Mouse (Mus musculus): ENCODE measurements at regions not wholly inside any gene's neighbourhood (a gene's known extent, or its start where the extent isn't known, plus 50 kb on each side); places are given as distances from the start of the nearest gene placed in this dataset.
"Not testable (repeated sequence)": the region's sequence is repeated elsewhere in the genome, so short reads cannot be mapped to it uniquely, and the experiment has no call there.

DNA sequence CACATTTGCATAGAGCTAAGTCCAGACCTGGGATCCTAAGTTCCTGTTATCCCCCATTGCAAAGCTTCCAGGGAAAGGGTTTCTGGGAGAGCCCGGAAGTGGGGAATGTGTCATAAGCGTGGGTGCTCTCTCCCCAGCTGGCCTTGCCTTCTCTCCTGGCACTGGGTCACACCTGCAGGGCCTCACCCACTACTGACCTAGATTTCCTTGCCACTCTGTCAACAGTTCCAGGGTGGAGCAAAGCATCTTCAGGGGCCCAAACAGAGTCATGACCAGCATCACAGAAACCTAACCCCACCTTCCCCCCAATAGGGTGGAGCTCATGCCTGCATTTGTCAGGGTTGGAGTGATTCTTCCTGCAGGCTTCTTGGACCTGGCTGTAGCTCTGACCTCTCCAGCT, 109.5 kb upstream of the Ywhaq start:
- not testable (repeated sequence) for H3K4me2 ChIP-seq (replicated peaks; ENCODE audit: low read depth, low read length); H3K9ac ChIP-seq (ENCODE audit: low read depth, low read length); H3K4me3 ChIP-seq (ENCODE audit: low read length); H3K9me3 ChIP-seq (ENCODE audit: control insufficient read depth, low read length); H3K36me3 ChIP-seq (ENCODE audit: control insufficient read depth, insufficient read depth, low read length); H3K4me1 ChIP-seq (ENCODE audit: control insufficient read depth, insufficient read depth, low read length); ATAC-seq (ENCODE audit: low FRiP score, low TSS enrichment); H3K27ac ChIP-seq (ENCODE audit: low read depth, low read length); H3K27me3 ChIP-seq (ENCODE audit: control insufficient read depth, insufficient read depth, low read length)
- 85% methylated on average over 2 of the region's 2 CpGs for WGBS

DNA sequence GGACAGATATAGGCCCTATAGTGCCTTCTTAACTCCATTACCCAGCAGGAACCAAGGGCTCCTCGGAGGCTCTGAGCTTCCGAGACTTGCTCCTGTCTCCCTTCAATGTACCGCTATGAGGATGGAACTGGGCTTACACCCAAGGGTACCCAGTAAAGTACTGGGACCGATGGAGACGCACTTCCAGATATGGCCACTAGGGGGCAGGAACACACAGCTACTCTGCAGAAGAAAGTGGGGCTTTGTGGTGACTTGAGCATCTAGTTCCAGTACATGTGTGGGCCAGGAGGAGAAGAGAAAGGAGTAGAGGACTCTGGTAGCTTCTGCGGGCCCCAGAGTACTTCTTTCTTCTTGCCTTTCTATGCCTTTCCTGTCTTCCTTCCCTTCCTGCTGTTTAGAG, 108.1 kb upstream of the Ywhaq start:
- H3K4me2 ChIP-seq (replicated peaks; ENCODE audit: low read depth, low read length); H3K4me3 ChIP-seq (ENCODE audit: low read length); H3K4me1 ChIP-seq (ENCODE audit: control insufficient read depth, insufficient read depth, low read length); ATAC-seq (ENCODE audit: low FRiP score, low TSS enrichment); H3K36me3 ChIP-seq (ENCODE audit: control insufficient read depth, insufficient read depth, low read length); H3K27ac ChIP-seq (ENCODE audit: low read depth, low read length); H3K27me3 ChIP-seq (ENCODE audit: control insufficient read depth, insufficient read depth, low read length); H3K9ac ChIP-seq (ENCODE audit: low read depth, low read length); H3K9me3 ChIP-seq (ENCODE audit: control insufficient read depth, low read length): not testable (repeated sequence)
- 45% methylated on average over 6 of the region's 6 CpGs for WGBS

DNA sequence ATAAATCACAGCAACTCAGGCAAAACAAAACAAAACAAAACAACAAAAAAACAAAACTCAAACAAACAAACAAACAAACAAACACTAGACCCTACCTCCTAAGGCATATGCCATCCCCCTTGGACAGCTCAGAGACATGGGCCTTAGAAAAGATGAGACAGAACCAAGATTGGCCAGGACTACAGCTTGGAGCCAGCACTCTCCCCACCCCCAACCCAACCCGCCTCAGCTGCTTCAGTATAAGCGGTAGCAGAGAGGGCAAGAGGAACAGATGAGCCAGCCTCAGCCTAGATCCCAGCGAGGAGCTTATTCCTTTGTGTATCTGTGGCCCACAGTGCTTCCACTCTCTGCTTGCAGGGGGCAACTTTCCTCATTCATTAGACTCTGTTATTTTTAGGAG, 105.2 kb upstream of the Ywhaq start:
- Histone ChIP-seq H3K27ac (ENCODE audit: low read depth, low read length) (no peak overlapping the region), H3K36me3 (ENCODE audit: control insufficient read depth, insufficient read depth, low read length) (no peaks in the 10 kb centered on the region), H3K4me2 (replicated peaks; ENCODE audit: low read depth, low read length) (no peak overlapping the region), H3K9ac (ENCODE audit: low read depth, low read length) (no peak overlapping the region), H3K4me3 (ENCODE audit: low read length) (no peak overlapping the region), H3K4me1 (ENCODE audit: control insufficient read depth, insufficient read depth, low read length) (no peaks in the 10 kb centered on the region), H3K27me3 (ENCODE audit: control insufficient read depth, insufficient read depth, low read length) (no peaks in the 10 kb centered on the region), H3K9me3 (ENCODE audit: control insufficient read depth, low read length) (no peaks in the 10 kb centered on the region)
- 66% methylated on average over 3 of the region's 3 CpGs for WGBS
- ATAC-seq (ENCODE audit: low FRiP score, low TSS enrichment), result no peak

DNA sequence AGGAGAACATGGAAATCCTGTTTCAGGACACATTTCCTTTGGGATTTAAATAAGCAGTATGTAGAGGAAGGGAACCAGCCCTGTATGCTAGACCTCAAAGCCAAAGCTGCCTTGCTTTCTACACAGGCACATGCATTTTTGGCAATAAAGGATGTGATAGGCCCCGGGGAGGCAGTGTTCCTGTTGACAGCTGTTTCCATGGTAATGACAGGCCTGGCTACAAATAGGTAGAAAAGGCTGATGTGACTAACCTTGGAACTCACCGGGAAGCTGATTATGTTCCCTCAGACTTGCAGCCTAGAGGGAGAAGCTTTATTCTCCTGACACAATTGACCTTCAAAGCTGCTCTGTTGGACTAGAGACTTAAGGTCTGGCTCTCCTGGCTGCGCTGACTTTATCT, 101.6 kb upstream of the Ywhaq start:
- no peaks in the 10 kb centered on the region for H3K36me3 ChIP-seq (ENCODE audit: control insufficient read depth, insufficient read depth, low read length)
- 71% methylated on average over 3 of the region's 3 CpGs for WGBS
- no peaks in the 10 kb centered on the region for H3K9me3 ChIP-seq (ENCODE audit: control insufficient read depth, low read length)
- H3K4me1 ChIP-seq (ENCODE audit: control insufficient read depth, insufficient read depth, low read length), result no peaks in the 10 kb centered on the region
- no peak for ATAC-seq (ENCODE audit: low FRiP score, low TSS enrichment)
- no peak overlapping the region for H3K4me2 ChIP-seq (replicated peaks; ENCODE audit: low read depth, low read length)
- no peak overlapping the region for H3K27ac ChIP-seq (ENCODE audit: low read depth, low read length)
- no peaks in the 10 kb centered on the region for H3K27me3 ChIP-seq (ENCODE audit: control insufficient read depth, insufficient read depth, low read length)
- H3K4me3 ChIP-seq (ENCODE audit: low read length), result no peak overlapping the region
- no peak overlapping the region for H3K9ac ChIP-seq (ENCODE audit: low read depth, low read length)

DNA sequence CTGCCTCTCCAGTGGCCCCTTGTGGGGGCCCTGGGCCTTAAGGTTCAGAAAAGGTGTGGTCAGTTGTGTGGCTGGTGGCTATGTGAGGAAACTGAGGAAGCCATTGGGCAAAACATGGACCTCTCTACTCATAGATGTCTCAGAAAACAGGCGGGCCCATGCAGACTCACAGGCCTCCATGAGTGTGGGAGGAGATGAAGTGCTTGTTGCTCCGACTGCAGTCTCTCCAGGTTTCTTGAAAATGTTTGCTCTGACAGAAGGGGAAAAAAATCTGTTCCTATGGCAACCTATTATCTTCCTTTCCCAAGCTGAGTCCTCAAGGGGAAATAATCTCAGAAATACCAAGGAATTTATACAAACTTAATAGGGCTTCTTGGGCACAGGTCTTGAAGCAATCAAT, 95.3 kb upstream of the Ywhaq start:
- no peaks in the 10 kb centered on the region for H3K9me3 ChIP-seq (ENCODE audit: control insufficient read depth, low read length)
- WGBS, result 80% methylated on average over 2 of the region's 2 CpGs
- no peaks in the 10 kb centered on the region for H3K27me3 ChIP-seq (ENCODE audit: control insufficient read depth, insufficient read depth, low read length)
- H3K4me1 ChIP-seq (ENCODE audit: control insufficient read depth, insufficient read depth, low read length), result no peaks in the 10 kb centered on the region
- H3K4me3 ChIP-seq (ENCODE audit: low read length), result no peak overlapping the region
- no peak overlapping the region for H3K27ac ChIP-seq (ENCODE audit: low read depth, low read length)
- ATAC-seq (ENCODE audit: low FRiP score, low TSS enrichment), result no peak
- no peak overlapping the region for H3K4me2 ChIP-seq (replicated peaks; ENCODE audit: low read depth, low read length)
- H3K9ac ChIP-seq (ENCODE audit: low read depth, low read length), result no peak overlapping the region
- no peaks in the 10 kb centered on the region for H3K36me3 ChIP-seq (ENCODE audit: control insufficient read depth, insufficient read depth, low read length)

DNA sequence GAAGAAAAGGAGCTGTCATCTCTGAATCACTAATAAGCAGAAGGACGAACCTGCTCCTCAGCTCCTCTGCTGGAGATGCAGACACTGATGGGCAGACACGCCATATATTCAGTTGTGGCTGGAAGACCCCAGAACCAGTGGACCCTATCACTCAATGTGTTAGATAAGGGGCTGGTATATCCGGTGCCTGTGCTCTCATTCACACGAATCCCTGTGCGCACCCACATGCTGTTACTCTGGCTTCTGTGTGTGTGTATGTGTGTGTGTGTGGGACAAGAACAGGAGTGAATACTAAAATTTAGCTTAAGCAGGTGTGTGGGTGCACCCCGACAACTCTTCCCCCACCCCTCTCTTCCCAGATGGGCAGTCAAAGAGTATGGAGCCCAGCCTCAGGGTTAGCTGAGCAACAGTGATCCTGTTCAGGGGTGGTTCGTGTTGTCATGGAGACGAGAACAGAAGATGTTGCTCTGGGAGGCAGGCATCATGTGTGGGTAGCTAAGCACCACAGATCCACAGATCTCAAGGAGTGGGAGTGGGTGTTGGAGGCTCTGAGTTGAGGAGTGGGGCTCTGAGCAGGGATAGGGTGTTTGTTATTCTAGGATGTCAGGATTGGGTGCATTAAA, 93.7 kb upstream of the Ywhaq start:
- H3K27me3 ChIP-seq (ENCODE audit: control insufficient read depth, insufficient read depth, low read length), result no peaks in the 10 kb centered on the region
- ATAC-seq (ENCODE audit: low FRiP score, low TSS enrichment), result no peak

DNA sequence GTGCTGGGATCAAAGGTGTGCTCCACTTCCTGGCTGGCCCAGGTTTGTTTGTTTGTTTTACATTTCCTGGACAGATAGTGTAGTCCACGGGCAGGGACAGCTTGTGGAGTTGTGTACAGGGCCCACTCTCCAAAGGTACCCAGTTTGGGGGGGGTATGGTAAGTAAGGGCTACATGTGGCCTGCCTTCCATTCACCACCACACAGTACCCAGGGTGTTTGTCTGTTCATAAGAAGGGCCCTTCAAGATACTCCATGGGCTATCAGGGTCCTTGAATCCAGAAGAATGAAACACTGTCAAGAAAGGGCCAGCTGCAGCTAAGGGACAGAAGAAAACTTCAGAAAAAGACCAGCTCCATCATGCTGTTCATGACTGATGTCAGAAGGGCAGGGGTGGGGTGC, 89.6 kb upstream of the Ywhaq start:
- Histone ChIP-seq H3K9me3 (ENCODE audit: control insufficient read depth, low read length) (no peaks in the 10 kb centered on the region), H3K27me3 (ENCODE audit: control insufficient read depth, insufficient read depth, low read length) (no peaks in the 10 kb centered on the region), H3K36me3 (ENCODE audit: control insufficient read depth, insufficient read depth, low read length) (no peaks in the 10 kb centered on the region), H3K4me2 (replicated peaks; ENCODE audit: low read depth, low read length) (no peak overlapping the region), H3K9ac (ENCODE audit: low read depth, low read length) (no peak overlapping the region), H3K4me3 (ENCODE audit: low read length) (no peak overlapping the region), H3K4me1 (ENCODE audit: control insufficient read depth, insufficient read depth, low read length) (no peaks in the 10 kb centered on the region), H3K27ac (ENCODE audit: low read depth, low read length) (no peak overlapping the region)
- no peak for ATAC-seq (ENCODE audit: low FRiP score, low TSS enrichment)
- WGBS, result 50% methylated on average over 1 of the region's 1 CpGs

More for the DNA sequence above, 93.7 kb upstream of the Ywhaq start:
- Histone ChIP-seq H3K27ac (ENCODE audit: low read depth, low read length) (no peak overlapping the region), H3K4me1 (ENCODE audit: control insufficient read depth, insufficient read depth, low read length) (no peaks in the 10 kb centered on the region), H3K4me2 (replicated peaks; ENCODE audit: low read depth, low read length) (no peak overlapping the region), H3K9ac (ENCODE audit: low read depth, low read length) (no peak overlapping the region), H3K36me3 (ENCODE audit: control insufficient read depth, insufficient read depth, low read length) (no peaks in the 10 kb centered on the region), H3K4me3 (ENCODE audit: low read length) (no peak overlapping the region), H3K9me3 (ENCODE audit: control insufficient read depth, low read length) (no peaks in the 10 kb centered on the region)
- 90% methylated on average over 8 of the region's 8 CpGs for whole genome bisulfite sequencing

DNA sequence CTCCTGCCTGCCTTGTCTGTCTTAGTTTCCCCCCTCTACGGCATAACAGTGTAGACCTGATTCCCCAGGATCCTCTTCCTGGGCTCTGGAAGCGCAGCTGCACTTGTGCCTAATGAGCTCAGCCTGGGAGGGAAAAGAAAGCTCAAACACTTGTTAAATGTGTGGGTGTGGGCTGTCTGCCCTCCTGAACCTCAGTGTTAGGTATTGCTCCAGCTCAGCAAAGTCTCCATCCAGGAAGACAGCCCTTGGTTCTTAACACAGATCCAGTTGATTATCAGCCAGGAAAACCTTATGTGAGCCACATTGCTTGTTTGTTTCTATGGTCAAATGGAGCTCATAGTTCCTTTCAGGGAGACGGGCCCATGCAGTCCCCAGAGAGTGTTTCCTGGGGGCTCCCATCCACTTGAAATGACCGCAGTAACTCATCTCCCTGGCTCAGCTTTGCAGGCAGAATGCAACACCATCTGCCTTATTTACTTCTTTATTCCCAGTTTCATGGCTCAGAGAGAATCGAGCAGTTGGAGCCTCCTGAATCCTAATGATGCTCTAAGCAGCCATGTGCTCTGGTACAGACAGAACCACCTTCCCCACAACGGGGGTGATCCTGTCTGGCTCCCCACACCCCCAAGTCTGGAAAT, 88.4 kb upstream of the Ywhaq start:
- Histone ChIP-seq H3K4me1 (ENCODE audit: control insufficient read depth, insufficient read depth, low read length) (no peaks in the 10 kb centered on the region), H3K9me3 (ENCODE audit: control insufficient read depth, low read length) (no peaks in the 10 kb centered on the region), H3K27ac (ENCODE audit: low read depth, low read length) (no peak overlapping the region), H3K4me3 (ENCODE audit: low read length) (no peak overlapping the region), H3K4me2 (replicated peaks; ENCODE audit: low read depth, low read length) (no peak overlapping the region), H3K36me3 (ENCODE audit: control insufficient read depth, insufficient read depth, low read length) (no peaks in the 10 kb centered on the region), H3K27me3 (ENCODE audit: control insufficient read depth, insufficient read depth, low read length) (no peaks in the 10 kb centered on the region), H3K9ac (ENCODE audit: low read depth, low read length) (no peak overlapping the region)
- no peak for ATAC-seq (ENCODE audit: low FRiP score, low TSS enrichment)
- 73% methylated on average over 6 of the region's 6 CpGs for WGBS

DNA sequence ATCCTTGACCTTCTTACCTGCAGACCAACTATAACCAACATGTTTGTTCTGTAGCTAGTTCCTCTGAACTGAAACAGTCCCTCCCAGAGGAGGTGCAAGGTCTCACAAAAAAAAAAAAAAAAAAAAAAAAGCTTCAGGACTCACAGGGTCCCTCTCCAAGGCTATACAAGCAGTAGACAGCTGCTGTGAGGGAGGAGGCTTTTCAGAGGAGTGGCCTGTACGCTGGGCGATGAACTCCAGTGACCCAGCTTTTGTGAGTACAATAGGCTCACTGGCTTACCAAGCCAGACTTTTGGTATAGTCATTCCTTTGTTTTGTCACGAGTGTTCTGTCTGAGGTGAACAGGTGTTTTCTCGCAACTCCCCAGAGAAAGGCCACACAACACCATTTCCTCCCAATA, 85.8 kb upstream of the Ywhaq start:
- Histone ChIP-seq H3K36me3 (ENCODE audit: control insufficient read depth, insufficient read depth, low read length) (no peaks in the 10 kb centered on the region), H3K4me1 (ENCODE audit: control insufficient read depth, insufficient read depth, low read length) (no peaks in the 10 kb centered on the region), H3K27ac (ENCODE audit: low read depth, low read length) (no peak overlapping the region), H3K4me3 (ENCODE audit: low read length) (no peak overlapping the region), H3K4me2 (replicated peaks; ENCODE audit: low read depth, low read length) (no peak overlapping the region), H3K9me3 (ENCODE audit: control insufficient read depth, low read length) (no peaks in the 10 kb centered on the region), H3K27me3 (ENCODE audit: control insufficient read depth, insufficient read depth, low read length) (no peaks in the 10 kb centered on the region), H3K9ac (ENCODE audit: low read depth, low read length) (no peak overlapping the region)
- WGBS, result 63% methylated on average over 4 of the region's 4 CpGs
- ATAC-seq (ENCODE audit: low FRiP score, low TSS enrichment), result no peak
